Mouse (Mus musculus): ENCODE measurements at regions not wholly inside any gene's neighbourhood (a gene's known extent, or its start where the extent isn't known, plus 50 kb on each side); places are given as distances from the start of the nearest gene placed in this dataset.
"Not testable (repeated sequence)": the region's sequence is repeated elsewhere in the genome, so short reads cannot be mapped to it uniquely, and the experiment has no call there.

GRCm38 (mm10) chr6:140816359-140816758, 87.3 kb downstream of the Gm11077 start:
- no peak for DNase-seq (ENCODE audit: low spot score)

- DNase-seq (ENCODE audit: low spot score) = no peak
These were observed 87.7 kb downstream of the Gm11077 start for GRCm38 (mm10) chr6:140816831-140817230.

- DNase-seq (ENCODE audit: low spot score) = no peak
These were observed 90.4 kb downstream of the Gm11077 start for GRCm38 (mm10) chr6:140819451-140819878.

GRCm38 (mm10) chr6:140826522-140826921, 97.4 kb downstream of the Gm11077 start:
- no peak for DNase-seq (ENCODE audit: low spot score)

GRCm38 (mm10) chr6:140827651-140828050, 98.6 kb downstream of the Gm11077 start:
- no peak for DNase-seq (ENCODE audit: low spot score)

- no peak for DNase-seq (ENCODE audit: low spot score)
These were observed 114.4 kb downstream of the Gm11077 start for GRCm38 (mm10) chr6:140843292-140843991.

- DNase-seq (ENCODE audit: low spot score) = no peak
These were observed 118.1 kb downstream of the Gm11077 start for GRCm38 (mm10) chr6:140847165-140847564.

GRCm38 (mm10) chr6:140852420-140852819, 123.3 kb downstream of the Gm11077 start:
- no peak for DNase-seq (ENCODE audit: low spot score)

GRCm38 (mm10) chr6:140853508-140853907, 124.4 kb downstream of the Gm11077 start:
- peak; percentile 14 for DNase-seq (ENCODE audit: low spot score)

GRCm38 (mm10) chr6:140854691-140855090, 125.6 kb downstream of the Gm11077 start:
- DNase-seq (ENCODE audit: low spot score) = no peak

GRCm38 (mm10) chr6:140856468-140857117, 127.5 kb downstream of the Gm11077 start:
- peak; percentile 15 for DNase-seq (ENCODE audit: low spot score)

- DNase-seq (ENCODE audit: low spot score) = peak; percentile 3
These were observed 128.1 kb downstream of the Gm11077 start for GRCm38 (mm10) chr6:140857118-140857746.

- not testable (repeated sequence) for DNase-seq (ENCODE audit: low spot score)
These were observed 140.4 kb downstream of the Gm11077 start for GRCm38 (mm10) chr6:140869523-140869922.

GRCm38 (mm10) chr6:140874831-140875230, 145.7 kb downstream of the Gm11077 start:
- DNase-seq (ENCODE audit: low spot score) = no peak

- no peak for DNase-seq (ENCODE audit: low spot score)
These were observed 154.6 kb downstream of the Gm11077 start for GRCm38 (mm10) chr6:140883651-140884050.

GRCm38 (mm10) chr6:140888610-140889009, 159.5 kb downstream of the Gm11077 start:
- DNase-seq (ENCODE audit: low spot score) = peak; percentile 9

GRCm38 (mm10) chr6:140890060-140890459, 161.0 kb downstream of the Gm11077 start:
- no peak for DNase-seq (ENCODE audit: low spot score)

- no peak for DNase-seq (ENCODE audit: low spot score)
These were observed 161.5 kb downstream of the Gm11077 start for GRCm38 (mm10) chr6:140890591-140890990.

- no peak for DNase-seq (ENCODE audit: low spot score)
These were observed 165.4 kb downstream of the Gm11077 start for GRCm38 (mm10) chr6:140894467-140894866.

- no peak for DNase-seq (ENCODE audit: low spot score)
These were observed 166.4 kb downstream of the Gm11077 start for GRCm38 (mm10) chr6:140895441-140895840.

GRCm38 (mm10) chr6:140897111-140897510, 168.0 kb downstream of the Gm11077 start:
- no peak for DNase-seq (ENCODE audit: low spot score)

- peak; percentile 13 for DNase-seq (ENCODE audit: low spot score)
These were observed 195.4 kb downstream of the Gm11077 start for GRCm38 (mm10) chr6:140924319-140924981.

Data from yolk sac, embryonic 10.5 days (tissue).